Mouse (Mus musculus) cortical plate, adult 2 months (tissue): ENCODE measurements around the gene Hebp1. TPM values are rescaled to one million over a fixed set of nuclear protein-coding genes. Genes with fewer than 3 reads are reported as not detected.

Source experiments
- H3K27ac ChIP-seq: fragments of 200-500 bp; 2 replicates; pipeline ENCODE4 v1.5.1; 2012; ENCODE audit warnings: low read length, control low read depth, inconsistent platforms; ENCODE audit not compliant: insufficient read depth
- H3K4me1 ChIP-seq: fragments of 200-500 bp; 2 replicates; pipeline ENCODE4 v1.6.1; 2011; ENCODE audit warnings: low read length; ENCODE audit not compliant: control insufficient read depth, insufficient read depth
- H3K4me3 ChIP-seq: fragments of 200-500 bp; 2 replicates; pipeline ENCODE4 v1.5.1; 2011; ENCODE audit warnings: mild to moderate bottlenecking, low read length, control low read depth; ENCODE audit not compliant: insufficient read depth
- CTCF ChIP-seq: fragments of 200-500 bp; IDR thresholded peaks from 2 replicates; pipeline ENCODE4 v1.5.1; 2011; ENCODE audit warnings: mild to moderate bottlenecking, control low read depth, low read length; ENCODE audit not compliant: insufficient read depth; ENCODE audit errors: extremely low read depth
- POLR2A ChIP-seq: fragments of 200-500 bp; IDR thresholded peaks from 2 replicates; pipeline ENCODE4 v1.6.1; 2011; ENCODE audit warnings: mild to moderate bottlenecking, low read length, control low read depth; ENCODE audit not compliant: insufficient read depth; ENCODE audit errors: extremely low read depth
- polyA plus RNA-seq: library from polyadenylated mRNA; depleted of rRNA; stranded (reverse); fragments of >200 nt; gene quantifications from 2 replicates; pipeline ENCODE4 v1.2.3, GENCODE M21; 2012

Gene Hebp1
- polyA plus RNA-seq, 1 experiment = 40.2 TPM

GRCm38 (mm10) chr6:135228465-135228941 lies 30.7 kb upstream of the Hebp1 start:
- Histone ChIP-seq H3K27ac (no peak overlapping the region), H3K4me1 (peaks cover 10% of the 10 kb centered on the region), H3K4me3 (no peak overlapping the region)
- TF ChIP-seq POLR2A (no peak), CTCF (no peak)

DNA sequence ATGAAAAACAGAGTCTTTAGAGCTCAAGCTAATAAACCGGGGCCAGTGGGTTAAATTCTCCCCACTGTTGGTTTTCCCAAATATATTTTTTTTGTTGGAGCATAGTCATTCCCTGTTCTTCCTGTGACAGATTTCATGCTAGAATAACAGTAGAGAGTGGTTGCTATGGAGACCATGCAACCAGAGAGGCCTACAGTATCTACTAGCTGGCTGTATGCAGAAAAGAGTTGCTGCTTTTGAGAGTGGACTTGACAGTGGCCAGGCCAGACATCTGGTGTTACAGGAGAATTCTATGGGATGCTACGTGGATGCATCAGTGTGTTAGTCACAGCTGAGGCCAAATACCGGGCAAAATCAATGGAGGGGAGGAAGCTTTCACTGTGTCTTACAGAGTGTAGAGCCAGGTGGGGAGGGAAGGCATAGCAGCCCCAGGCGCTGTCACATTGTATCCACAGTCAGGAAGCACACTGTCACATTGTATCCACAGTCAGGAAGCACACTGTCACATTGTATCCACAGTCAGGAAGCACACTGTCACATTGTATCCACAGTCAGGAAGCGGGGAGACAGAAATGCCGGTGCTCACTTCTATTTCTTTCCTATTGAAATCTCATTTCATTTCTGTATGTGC lies 26.1 kb upstream of the Hebp1 start:
- Histone ChIP-seq H3K4me3 (no peak overlapping the region), H3K27ac (no peak overlapping the region), H3K4me1 (peaks cover 6% of the 10 kb centered on the region)
- TF ChIP-seq POLR2A = no peak
- TF ChIP-seq CTCF = no peak

GRCm38 (mm10) chr6:135219916-135220315 lies 22.1 kb upstream of the Hebp1 start:
- peaks cover 2% of the 10 kb centered on the region for H3K4me1 ChIP-seq
- no peak overlapping the region for H3K27ac ChIP-seq
- H3K4me3 ChIP-seq = no peak overlapping the region
- no peak for TF ChIP-seq POLR2A
- no peak for TF ChIP-seq CTCF

- Histone ChIP-seq H3K4me3 (no peak overlapping the region), H3K4me1 (no peaks in the 10 kb centered on the region), H3K27ac (no peak overlapping the region)
- TF ChIP-seq CTCF = no peak
- no peak for TF ChIP-seq POLR2A
Measured at GRCm38 (mm10) chr6:135218330-135218729, 20.5 kb upstream of the Hebp1 start.

GRCm38 (mm10) chr6:135212666-135213065 lies 14.8 kb upstream of the Hebp1 start:
- Histone ChIP-seq H3K4me1 (peaks cover 2% of the 10 kb centered on the region; the same call in 1 of the 2 replicates), H3K27ac (no peak overlapping the region), H3K4me3 (no peak overlapping the region)
- TF ChIP-seq POLR2A (no peak), CTCF (no peak)

- Histone ChIP-seq H3K27ac (no peak overlapping the region), H3K4me1 (peaks cover 4% of the 10 kb centered on the region; the same call in 1 of the 2 replicates), H3K4me3 (no peak overlapping the region)
- TF ChIP-seq CTCF (no peak), POLR2A (no peak)
Measured at GRCm38 (mm10) chr6:135211169-135211568, 13.3 kb upstream of the Hebp1 start.

DNA sequence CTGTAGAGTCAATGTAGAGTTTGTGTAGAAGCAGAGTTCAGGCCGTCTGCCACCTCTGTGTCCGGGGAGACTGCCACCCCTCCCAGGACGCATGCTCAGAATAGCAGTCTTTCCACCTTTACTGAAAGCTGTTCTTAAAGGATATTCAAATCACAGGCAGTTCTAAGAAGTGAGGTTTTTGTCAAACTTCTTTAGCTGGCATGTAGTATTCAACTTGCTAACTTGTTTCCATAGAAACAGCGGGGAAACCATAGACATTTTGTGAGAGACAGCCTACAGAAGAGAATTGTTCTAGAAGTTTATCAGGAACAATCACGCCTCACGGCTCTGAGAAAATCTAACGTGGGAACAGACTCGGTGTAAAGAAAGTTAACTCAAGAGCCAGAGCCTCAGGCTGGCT lies 9.1 kb upstream of the Hebp1 start:
- H3K4me1 ChIP-seq = peaks cover 6% of the 10 kb centered on the region; the same call in 1 of the 2 replicates
- H3K27ac ChIP-seq = 0 out of 2 replicates have a peak overlapping the region, but pooled peaks have one; percentile 20
- TF ChIP-seq CTCF (no peak), POLR2A (no peak)
- no peak overlapping the region for H3K4me3 ChIP-seq

- no peak overlapping the region for H3K4me3 ChIP-seq
- TF ChIP-seq POLR2A (no peak), CTCF (no peak)
- H3K4me1 ChIP-seq = peaks cover 9% of the 10 kb centered on the region
- no peak overlapping the region for H3K27ac ChIP-seq
Measured at GRCm38 (mm10) chr6:135205802-135206201, 8.0 kb upstream of the Hebp1 start.

DNA sequence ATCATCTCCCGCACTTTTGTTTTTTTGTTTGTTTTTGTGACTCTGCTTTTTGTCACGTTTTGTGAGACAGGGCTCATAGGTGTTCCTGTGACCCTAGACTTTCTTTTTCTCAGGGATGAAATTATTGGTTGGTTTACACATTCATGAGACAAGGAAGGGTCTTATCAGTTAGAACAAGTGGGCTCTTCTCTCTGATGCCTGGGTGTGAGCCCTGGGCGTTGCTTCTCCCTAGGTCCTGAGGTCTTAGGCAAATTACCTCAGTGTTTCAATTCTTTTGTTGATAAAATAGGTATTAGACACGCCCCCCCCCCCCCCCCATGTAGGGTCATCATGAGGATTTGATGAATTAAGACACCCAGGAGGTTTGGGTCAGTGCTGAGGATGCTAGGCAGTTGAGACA lies 7.0 kb upstream of the Hebp1 start:
- no peak for TF ChIP-seq CTCF
- TF ChIP-seq POLR2A = no peak
- Histone ChIP-seq H3K27ac (0 out of 2 replicates have a peak overlapping the region, but pooled peaks have one; percentile 27), H3K4me3 (no peak overlapping the region), H3K4me1 (peaks cover 10% of the 10 kb centered on the region)

DNA sequence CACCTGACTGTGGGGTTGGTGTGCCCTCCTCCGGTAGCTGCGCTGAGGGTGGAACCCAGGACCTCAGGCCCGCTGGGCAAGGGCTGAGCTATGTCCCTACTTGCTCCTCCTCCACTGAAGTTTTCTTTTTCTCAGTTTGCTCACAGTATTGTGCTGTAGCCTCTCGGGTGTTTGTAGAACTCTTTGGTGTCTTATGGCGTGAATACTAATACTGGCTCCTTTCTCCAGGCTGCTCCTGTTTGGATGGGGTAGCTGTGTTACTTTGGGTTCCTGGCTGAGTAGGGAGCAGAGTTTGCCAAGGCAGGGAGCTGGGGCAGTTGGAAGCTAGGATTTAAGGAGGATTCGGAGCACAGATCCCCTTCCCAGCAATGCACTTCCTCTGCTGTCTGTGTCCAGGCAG lies 5.9 kb upstream of the Hebp1 start:
- TF ChIP-seq POLR2A (no peak), CTCF (no peak)
- peak overlapping the region; percentile 27; the same call in 1 of the 2 replicates for H3K27ac ChIP-seq
- H3K4me3 ChIP-seq = no peak overlapping the region
- H3K4me1 ChIP-seq = peaks cover 12% of the 10 kb centered on the region
